Mouse (Mus musculus) ovary, adult 18-20 months (tissue): ENCODE measurements at regions not wholly inside any gene's neighbourhood (a gene's known extent, or its start where the extent isn't known, plus 50 kb on each side); places are given as distances from the start of the nearest gene placed in this dataset.
A peak's percentile ranks its signal among the peaks of the same experiment; 100 is the strongest.

Source experiments
- DNase-seq: peaks from one replicate; pipeline ENCODE4 v3.0.0; 2022; ENCODE audit warnings: low spot score, mixed read lengths

DNA sequence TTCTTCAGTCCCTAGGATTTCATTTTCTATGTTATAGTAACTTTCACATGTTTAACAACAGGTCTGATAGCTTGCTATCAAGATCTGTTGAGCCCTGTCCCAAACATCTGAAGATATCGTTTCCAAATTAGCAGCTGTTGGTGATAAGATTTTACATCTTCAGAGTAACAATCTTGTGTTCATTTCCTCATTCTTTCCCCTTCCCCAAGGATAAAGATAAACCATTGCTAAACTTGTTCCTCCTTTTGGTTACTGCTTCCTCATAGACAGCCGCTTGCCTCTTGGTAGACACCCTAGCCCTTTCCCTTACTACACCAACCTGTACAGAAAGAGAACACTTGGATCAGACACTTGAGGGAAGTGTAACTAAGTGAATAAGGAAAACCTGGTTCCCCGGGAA lies 58.6 kb downstream of the Kcnrg start:
- no peak for DNase-seq

DNA sequence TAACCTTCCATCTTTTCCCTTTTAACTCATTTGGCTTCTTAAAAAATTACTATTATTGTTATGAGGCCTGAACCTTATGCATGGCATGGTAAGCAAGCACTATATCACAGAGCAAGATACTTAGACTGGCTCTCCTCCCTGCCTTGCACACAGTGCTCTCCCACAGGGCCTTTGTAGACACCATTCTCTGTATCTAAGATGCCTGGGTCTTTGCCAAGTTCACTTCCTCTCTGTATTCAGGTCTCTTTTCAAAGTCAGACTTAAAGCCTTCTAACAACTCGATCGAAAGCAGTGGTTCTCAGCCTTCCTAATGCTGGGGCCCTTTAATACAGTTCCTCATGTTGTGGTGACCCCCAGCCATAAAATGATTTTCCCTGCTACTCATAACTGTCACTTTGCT lies 65.9 kb downstream of the Kcnrg start:
- DNase-seq: no peak

DNA sequence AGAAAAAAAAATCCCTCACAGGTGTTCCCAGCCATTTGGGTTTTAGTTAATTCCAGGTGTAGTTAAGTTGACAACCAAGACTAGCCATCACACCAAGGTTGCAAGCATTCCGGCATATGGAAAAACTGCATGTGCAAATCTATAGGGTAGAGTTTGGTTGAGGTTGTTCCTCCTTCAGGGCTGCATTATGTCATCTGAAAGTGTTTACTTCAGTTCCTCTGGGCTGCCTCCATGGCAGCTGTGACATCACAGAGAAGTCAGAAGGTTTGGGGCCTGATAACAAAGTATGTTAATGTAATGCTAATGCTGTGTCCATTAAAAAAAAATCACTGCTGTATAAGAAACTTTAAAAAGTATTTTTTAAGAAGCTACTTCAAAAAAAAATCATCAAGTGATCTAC lies 70.8 kb downstream of the Kcnrg start:
- DNase-seq: no peak

DNA sequence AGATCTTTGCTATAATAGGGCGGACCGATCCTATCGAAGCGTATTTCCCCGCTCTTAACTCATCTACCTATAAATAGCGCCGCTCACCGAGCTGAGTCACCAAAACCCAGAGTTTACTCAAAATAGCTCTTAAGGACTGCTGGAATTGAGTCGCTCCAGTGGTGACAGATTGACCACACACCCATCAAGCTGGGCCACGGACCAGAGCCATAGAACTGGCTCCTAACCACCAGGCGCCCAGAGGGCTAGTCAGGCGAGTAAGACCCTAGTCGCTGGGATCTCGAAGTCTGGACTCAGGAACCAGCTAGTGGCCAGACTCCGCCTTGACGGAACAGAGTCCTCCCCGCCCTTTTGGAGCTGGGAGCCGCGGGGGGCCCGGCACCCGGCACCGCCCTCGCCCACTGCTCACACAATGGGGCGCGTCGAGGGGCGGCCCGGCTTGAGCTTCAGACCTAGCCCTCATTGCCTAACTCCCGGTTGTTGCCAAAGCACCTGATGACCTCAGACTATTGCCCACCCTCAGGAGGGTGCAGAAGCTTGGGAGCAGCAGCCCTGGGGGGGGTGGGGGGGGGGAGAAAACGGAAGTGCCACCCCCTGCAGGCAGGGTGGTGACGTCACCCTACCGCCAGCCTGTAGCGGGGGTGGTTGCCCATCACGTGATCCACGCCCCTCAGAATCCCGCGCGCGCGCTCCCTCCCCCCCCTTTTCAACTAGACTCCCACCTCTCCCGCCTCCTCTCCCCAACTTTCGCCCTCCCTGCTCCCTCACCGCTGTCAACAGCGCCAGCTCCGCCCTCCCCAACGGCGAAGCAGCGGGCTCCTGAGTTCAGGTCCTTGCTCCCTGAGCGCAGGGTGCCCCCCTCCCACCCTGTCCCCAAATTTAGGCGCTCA lies 73.8 kb downstream of the Kcnrg start:
- DNase-seq: peak; percentile 87

DNA sequence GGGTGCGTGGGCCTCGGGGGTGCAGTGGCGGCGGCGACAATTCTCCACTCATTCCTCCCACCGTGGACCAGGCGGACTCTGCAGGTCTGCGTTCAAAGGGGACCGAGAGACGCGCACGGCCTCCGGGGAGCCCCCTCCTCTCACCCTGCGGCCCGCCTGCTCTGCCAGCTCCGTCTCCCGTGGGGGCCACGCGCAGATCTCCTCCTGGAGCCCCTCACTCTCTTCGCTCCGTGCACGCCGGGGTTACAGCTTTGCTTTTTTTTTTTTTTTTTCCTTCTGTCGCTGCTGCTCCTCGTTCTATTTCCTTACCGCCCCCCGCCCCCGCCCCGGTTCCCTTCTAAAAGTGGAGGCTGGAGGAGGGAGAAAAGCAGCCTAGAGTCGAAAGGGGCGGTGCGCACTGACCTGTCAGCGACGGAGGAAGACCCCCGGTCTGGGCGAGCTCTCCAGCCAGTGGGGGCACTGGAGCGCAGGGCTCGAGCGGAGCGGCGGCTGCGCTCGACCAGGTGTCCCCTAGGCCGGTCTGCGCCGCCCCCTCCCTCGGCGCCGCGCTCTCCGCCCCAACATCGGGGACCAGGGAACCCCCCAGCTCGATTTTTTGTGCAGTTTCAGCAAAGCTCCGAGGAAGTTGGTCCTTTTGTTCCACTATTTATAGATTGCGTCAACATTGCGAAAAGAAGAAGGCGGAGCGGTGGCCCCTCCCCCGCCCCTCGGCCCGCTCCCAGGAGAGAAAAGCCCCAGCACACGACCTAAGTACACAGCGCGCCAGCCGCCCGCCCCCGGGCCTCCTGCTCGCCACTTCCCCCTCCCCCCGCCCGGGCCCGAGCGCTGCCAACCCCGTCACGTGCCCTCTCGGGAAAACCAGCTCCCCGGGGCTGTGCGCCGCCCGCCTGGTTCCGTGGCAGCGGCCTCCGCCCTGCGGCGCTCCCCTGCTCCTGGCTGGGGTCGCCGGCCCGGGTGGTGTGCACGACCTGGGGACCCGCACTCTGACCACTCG lies 74.7 kb downstream of the Kcnrg start:
- peak; percentile 82 for DNase-seq

DNA sequence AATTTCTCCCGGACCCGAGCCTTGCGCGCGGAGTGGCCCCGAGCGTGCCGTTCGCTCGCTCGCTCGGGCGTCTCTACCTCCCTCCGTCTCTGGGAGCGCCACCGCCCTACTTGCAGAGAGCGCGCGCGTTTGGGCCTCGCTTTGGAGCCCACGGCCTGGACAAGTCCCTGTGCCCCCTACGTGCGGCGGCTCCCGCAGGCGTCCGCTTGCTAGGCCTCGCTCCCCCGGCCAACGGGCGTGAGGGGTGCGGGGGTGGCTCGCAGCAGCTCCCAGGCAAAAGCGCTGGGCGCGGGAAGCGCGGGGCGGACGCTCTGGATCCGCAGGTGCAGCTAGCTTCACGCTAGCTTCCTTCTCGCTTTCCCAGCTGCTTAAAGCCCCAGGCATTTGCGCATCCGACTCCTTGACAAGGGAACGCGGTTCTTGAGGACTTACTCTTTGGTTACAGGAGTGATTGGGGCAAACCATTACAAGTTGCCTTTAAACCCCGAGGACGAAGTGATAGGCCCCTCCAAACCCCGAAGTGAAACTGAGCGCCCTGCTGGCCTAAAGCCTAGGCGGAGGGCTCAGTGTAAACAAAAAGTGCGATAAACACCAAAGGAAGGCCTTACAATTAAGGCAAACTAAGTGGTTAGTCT lies 75.6 kb downstream of the Kcnrg start:
- peak; percentile 45 for DNase-seq

DNA sequence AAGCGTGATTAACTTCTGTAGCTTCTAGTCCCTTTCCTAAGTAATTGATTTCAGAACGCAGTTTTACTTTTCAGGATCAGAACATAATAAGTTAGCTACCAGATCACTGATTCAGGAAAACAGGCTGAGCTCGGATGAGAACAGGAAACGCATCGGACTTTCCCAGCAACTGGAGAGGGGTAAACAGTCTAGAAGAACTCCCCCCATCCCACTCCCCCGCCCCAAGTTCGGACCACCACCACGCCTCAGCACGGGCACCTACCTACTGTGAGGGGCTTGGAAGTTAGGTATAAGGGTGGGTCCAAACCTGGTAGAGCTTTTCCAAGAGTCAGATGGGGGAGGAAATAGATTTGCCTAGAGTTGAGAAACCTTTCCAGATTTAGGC lies 76.1 kb downstream of the Kcnrg start:
- DNase-seq: no peak

DNA sequence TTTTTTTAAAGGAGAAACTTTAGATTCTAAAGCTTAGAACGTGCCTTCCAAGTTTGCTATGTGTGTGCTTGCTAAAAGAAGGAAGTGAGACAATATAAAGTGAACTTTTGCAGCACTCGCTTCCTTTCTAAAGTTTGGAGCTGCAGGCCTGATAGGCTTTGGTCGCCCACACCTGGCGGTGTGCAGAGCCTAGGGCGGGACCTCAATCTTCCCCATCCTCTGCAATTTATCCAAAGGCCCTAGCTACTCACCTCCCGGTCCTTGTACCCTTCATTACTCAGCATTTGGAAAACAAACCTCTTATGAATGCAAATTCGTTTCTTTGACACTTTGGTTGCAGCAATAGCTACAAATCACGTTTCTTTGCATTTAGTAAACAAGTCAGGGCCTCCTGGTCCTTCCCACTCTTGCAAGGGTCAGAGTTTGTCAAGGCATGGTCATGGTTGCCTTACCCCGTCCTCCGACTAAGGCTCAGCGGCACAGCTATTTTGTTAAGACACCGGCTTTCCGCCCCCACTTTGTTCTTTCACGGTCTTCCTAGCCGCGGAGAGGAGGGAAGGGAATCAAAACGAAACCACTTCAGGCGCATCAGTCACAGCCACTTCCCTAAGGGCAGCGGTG lies 76.6 kb downstream of the Kcnrg start:
- no peak for DNase-seq

DNA sequence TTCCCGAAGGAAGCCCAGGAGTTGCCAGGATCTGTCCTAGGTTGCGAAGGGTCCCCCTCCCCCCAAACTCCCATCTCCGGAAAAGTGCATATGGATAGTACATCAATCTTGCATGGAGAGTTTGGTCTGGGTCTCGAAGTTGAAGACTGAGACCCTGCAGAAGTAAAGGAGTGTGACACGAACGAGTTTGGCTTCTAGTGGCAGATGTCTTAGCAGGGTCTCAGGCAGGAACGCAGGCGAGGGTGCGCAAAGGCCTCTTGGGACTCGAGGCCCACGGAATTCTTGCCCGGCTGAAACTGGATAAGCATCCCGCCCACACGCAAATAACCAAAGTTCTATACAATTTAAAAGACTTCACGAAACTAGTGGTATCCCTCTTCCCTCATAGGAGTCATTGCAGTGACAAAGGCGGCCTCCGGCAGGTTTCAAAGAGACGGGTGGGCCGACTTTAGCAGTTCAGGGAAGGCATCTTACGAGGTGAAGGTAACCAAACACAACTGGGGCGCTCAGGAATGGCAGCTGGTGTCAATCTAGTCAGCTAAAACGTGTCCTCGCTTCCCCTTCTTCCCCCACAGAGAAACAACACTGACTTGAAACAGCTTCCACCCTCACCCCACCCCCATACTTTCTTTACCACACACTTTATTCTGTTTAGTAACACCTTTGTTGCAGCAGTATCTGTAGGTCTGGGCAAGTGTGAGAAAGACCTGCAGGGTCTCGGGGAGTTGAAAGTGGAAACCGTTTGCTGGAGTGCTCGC lies 77.4 kb downstream of the Kcnrg start:
- no peak for DNase-seq

DNA sequence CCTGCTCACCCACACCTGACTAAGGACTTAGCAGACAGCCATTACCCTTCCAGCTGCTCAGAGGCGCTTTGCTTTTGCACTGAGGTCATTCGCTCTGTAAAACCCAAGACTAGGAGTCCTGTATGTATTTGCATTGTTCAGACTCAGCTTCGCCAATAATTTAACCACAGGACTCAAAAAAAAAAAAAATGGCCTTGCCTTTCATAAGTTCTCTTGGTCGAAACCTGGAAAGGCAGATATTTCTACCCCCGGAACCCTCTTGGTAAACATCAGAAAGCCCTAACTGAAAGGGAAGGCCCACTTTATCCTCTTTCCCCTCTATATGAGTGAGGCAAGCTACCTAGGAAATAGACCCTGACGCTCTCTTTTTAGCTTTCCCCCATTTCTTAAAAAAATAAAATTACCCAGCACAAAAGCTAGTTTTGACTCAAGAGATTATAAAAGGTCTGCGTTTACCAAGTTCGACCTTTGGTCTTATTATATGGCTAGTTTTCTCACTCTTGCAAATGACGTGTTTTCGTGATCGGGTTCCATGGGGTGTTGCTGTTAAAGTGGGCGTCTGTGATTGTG lies 78.1 kb downstream of the Kcnrg start:
- no peak for DNase-seq

DNA sequence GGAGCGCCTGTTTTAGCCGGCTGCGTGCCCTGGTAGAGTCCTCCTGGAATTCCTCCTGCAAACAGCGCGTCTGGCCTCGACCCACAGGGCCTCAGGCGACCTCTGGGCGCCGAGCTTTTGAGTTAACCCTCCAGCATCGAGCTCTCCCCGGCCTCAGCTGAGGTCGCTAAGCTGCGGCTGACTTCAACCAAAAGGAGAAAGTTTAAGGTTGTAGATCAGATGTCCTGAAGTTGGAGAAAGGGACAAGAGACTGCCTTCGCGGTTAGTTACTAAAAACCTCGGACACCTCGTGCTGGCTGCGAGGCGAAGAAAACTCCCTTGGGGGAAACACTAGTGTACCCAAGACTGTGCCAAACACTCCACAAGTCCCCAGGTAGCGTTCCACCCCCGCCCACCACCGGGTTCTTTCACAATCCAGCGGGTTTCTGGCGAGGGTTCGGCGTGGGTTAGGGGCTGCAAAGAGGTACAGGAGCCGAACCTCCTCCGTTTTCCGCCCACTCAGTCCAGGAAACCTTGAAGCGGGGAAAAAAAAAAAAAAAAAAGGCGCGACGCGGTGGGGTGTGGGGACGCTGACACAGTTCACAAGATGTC lies 78.9 kb downstream of the Kcnrg start:
- no peak for DNase-seq

DNA sequence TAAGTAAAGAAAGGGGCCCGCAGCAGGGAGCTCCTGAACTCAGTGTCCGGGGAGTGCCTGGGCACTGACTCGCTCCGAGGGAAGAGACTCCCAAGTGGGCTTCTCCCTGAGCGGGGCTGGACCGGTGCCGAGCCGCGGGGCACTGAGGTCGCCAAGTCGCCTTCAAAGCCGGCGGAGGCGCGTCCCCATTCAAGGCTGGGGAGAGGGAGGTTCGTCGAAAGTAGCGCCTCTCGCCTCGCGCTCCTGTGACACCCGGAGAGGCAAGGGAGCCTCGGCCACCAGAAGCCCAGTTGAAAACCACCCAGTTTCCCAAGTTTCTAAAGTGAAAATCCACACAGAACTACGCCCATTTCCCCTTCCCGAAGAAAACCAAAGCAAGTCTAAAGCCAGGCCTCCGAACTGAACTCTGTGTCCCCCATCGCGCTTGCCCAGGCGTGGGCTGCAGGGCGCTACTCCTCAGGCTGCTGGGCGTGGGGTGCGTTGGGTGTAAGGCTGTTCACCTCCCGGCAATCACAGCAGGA lies 79.6 kb downstream of the Kcnrg start:
- DNase-seq: no peak

DNA sequence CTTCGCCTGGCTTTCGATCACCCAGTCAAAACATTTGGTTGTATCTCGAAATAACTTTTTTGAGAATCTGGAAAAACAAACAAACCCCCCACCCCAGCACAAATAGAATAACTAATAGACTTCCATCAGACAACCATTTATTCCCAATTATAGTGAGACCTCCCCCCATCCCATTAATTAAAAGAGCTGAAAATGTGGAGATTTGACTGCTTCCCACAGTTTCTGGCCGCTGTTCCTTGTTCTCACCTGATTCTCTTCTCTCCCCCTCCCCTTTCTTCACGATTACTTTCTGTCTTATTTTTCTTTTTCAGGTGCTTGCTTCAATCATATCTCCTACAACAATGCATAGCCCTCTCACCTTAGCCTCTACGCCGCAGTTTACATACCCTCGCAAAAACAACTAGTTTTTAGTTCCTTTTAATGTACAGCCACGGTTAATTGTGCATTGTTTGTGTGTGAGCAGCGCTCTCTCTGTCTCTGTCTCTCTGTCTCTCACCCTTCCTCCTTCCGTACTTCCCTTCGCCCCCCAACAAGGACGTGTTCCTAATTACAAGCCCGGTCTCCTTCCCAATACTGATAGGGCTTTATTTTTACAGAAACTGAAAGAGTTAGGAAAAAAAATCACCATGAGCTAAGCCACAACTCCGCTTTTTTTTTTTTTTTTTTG lies 80.2 kb downstream of the Kcnrg start:
- no peak for DNase-seq

DNA sequence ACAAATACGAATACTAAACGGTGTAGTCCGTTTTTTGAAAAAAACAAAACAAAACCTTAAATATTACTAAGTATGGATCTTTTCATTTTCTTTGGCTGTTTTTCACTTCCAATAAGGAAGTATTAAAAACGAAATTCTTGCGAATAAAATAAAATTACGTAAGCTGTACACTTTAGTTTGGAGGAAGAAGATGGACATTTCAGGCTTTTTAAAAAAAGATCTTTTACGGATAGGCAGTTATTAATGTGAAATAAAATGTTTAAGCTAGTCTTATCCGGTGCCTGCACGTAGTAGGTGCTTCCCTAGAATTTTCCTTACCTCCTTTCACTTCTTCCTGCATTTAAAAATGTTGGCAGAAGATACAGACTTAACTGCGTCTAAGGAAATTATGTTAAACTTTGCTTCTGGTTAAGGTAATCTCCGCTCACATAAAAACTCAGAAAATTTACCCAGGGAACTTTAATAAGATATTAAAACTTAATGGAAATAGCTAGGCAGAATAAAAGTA lies 80.8 kb downstream of the Kcnrg start:
- no peak for DNase-seq

DNA sequence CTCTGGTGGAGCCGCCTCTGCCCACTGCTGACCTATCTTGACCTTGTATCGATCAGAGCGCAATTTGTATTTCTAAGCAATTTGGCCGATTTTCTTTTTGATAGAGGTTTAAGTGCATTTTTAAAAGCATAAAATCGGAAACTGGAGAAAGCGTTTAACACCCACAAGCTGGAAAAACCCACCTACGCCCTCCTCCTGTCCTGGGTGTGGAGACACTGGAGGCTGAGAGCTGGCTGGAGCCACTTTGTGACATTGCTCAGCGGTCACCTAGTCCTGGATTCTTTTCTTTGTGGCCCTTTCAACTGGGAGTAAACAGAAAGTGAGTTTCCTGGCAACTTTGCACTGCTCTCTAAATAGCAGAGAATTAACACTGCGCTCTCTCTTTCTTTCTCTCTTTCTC lies 81.4 kb downstream of the Kcnrg start:
- DNase-seq: no peak

DNA sequence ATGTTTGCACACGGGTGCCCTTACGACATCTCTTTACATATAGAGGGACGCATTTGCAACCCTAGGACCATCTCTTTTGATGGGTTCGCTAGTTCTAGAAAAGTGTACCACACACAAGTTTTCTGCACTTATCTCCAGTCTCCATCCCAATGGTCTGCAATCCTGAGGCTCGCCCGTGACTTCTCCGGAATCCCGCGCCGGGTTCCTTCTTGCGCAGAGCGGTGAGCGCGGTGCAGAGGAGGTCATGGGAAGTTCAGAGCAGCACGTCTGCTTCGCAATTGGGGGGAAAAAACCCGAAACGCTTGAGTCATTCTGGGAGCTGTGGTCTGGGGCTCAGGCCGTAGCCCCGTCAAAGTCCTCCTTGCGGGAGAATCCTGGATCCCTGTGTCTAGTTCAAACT lies 82.0 kb downstream of the Kcnrg start:
- no peak for DNase-seq

DNA sequence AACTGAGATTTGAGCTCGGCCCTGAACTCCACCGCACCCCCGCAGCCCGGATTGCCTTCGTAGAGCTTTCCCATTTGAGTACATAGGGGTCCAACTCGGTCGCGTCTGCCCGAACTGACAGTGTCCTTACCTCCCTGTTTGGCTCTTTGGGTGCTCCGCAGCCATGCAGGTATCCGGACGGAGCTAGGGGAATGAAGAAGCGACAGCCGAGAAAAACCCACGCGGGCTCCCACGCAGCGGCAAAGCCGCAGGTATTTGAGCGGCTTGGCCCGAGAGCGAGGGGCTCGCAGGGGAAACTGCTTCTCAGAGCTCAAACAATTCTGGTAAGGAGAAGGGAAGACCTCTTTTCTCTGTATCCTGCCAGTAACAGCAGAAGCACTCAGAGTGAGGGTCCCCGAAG lies 82.5 kb downstream of the Kcnrg start:
- no peak for DNase-seq

DNA sequence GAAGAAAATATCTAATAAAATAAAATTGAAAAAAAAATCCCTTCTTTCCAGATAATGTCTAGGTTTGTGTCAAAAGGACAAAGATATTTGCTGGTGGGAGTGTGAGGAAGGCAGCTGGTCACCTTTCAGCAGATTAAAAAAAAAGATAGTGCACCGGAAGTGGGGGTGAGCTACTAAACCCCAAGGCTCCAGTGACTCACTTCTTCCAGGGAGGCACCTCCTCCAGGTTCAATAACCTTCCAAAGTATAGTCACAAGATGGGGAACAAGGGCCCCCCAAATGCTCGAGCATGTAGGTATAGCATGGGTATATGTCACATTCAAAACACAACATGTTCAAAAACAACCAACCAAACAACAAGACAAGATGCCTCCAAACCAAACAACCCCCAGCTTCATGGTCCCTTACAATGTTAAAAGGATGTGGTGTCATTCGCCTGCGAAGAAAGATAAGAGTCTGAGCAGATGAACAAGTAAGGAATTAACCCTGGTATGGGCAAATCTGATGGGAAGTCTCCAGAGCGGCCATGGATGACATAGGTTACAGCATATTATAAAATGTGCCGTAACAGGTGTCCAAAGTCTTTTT lies 84.6 kb downstream of the Kcnrg start:
- no peak for DNase-seq

DNA sequence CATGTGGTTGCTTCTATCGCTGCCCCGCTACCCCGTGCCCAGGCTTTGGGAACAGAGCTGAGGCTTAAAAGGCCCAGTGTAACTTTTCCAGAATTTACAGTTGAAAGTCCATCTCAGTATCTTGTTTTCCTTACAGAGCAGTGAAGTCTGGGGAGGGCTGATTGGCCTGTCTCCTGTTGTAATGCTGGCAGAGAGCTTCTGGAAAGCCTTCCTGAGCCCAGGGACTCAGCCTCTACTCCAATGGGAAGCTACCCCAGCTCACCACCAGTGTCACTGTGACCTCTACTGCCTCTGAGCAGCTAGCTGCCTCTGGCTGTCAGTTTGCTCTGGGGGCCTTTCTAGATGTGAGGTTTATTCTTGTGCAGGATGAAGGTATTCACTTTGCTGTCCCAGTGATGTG lies 87.5 kb downstream of the Kcnrg start:
- DNase-seq: no peak
